Mouse (Mus musculus): ENCODE measurements around the gene Bcl6. TPM values are rescaled to one million over a fixed set of nuclear protein-coding genes. Genes with fewer than 3 reads are reported as not detected.

Gene Bcl6
- total RNA-seq (2017) = 5.4 and 7.1 TPM in 2 replicates

DNA sequence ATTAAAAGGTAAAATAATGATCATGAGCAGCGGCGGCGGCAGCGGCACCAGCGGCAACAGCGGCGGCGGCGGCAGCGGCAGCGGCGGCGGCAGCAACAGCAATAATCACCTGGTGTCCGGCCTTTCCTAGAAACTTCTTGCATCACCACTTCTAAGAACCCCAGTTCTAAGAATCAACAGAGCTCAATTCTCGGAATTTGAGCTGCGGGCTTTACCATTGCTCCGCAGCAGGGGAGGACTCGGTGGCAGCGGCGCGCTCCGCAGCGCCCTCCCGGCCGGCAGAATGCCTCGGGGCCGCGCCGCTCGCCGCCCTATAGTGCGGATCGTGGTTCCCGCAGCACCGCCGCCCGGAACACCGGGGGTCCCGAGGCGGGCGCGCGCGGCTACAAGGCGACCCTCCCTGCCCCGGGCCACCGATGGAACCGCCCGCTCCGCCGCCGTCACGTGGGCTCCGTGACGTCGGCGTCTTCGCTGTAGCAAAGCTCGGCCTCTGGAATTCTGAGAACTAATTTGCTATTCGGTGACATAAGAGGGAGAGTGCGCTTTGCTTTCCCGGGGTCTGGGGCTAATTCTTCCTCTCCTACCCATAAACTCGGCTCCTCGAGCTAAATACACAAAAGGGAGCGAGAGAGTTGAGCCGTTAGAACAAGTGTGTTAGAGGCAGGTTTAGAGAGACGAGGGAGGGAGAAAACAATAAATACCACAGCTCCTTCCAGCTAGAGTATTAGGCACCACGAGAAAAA lies at the start of gene Bcl6, which contains the start of gene Gm37419:
Bcl6 (minus strand) TSS at position 387 of the 743 bp plus-strand sequence.
Gm37419 (plus strand) TSS at position 17 of the 743 bp plus-strand sequence.
- ATAC-seq (replicated peaks in 1 of 2; ENCODE audit: insufficient read depth in 1 of 2, low FRiP score in 2 of 2, low TSS enrichment in 1 of 2, low read depth in 1 of 2, poor library complexity in 2 of 2, severe bottlenecking in 2 of 2) = peak; percentile 24 to 55; a peak in 3 of 4 replicates

DNA sequence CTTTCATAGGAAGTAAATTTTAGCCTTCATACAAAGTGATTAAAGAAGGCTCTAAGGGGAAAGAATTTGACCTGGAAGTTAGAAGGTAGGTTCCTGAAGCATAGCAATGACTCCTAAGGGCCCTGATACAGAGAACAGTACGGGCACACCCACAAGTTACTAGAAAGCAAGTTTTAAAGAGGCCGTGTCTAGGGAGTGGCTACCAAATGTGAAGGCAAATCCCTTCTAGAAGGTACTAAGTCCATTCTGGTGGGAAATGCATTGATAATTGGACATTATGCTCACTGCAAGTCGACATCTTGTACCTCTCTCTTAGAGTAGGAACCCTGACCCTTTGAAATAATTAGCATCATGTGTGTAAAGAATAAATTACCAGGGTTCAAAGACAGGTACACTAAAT lies 47.7 kb upstream of the Bcl6 start:
- no peak for ATAC-seq (replicated peaks in 1 of 2; ENCODE audit: insufficient read depth in 1 of 2, low FRiP score in 2 of 2, low TSS enrichment in 1 of 2, low read depth in 1 of 2, poor library complexity in 2 of 2, severe bottlenecking in 2 of 2)

- no peak for ATAC-seq (replicated peaks in 1 of 2; ENCODE audit: insufficient read depth in 1 of 2, low FRiP score in 2 of 2, low TSS enrichment in 1 of 2, low read depth in 1 of 2, poor library complexity in 2 of 2, severe bottlenecking in 2 of 2)
Observed at GRCm38 (mm10) chr16:24035767-24036166, 47.1 kb upstream of the Bcl6 start.

DNA sequence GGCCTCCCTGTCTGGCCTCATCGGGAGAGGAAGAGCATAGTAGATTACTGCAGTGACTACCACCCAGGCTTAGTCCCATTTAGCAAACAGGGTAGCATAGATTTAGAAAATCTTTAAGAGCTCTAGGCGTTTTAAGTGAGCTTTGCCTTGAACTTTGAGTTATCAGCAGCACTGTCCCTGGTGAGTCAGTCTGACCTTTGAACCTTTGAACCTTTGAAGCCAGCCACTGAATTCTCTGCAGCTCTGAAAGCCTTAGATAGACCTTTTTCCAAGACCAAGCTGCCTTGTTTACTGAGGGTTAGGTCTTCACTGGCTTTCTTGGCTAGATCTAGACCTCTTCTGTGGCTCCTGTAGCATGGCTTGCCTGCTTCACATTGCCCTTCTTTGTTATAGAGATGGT lies 45.8 kb upstream of the Bcl6 start:
- ATAC-seq (replicated peaks in 1 of 2; ENCODE audit: insufficient read depth in 1 of 2, low FRiP score in 2 of 2, low TSS enrichment in 1 of 2, low read depth in 1 of 2, poor library complexity in 2 of 2, severe bottlenecking in 2 of 2) = no peak

GRCm38 (mm10) chr16:24033259-24033658 lies 44.6 kb upstream of the Bcl6 start:
- no peak for ATAC-seq (replicated peaks in 1 of 2; ENCODE audit: insufficient read depth in 1 of 2, low FRiP score in 2 of 2, low TSS enrichment in 1 of 2, low read depth in 1 of 2, poor library complexity in 2 of 2, severe bottlenecking in 2 of 2)

- no peak for ATAC-seq (replicated peaks in 1 of 2; ENCODE audit: insufficient read depth in 1 of 2, low FRiP score in 2 of 2, low TSS enrichment in 1 of 2, low read depth in 1 of 2, poor library complexity in 2 of 2, severe bottlenecking in 2 of 2)
Observed at GRCm38 (mm10) chr16:24029965-24030672, 41.5 kb upstream of the Bcl6 start.

GRCm38 (mm10) chr16:24025442-24025841 lies 36.8 kb upstream of the Bcl6 start:
- ATAC-seq (replicated peaks in 1 of 2; ENCODE audit: insufficient read depth in 1 of 2, low FRiP score in 2 of 2, low TSS enrichment in 1 of 2, low read depth in 1 of 2, poor library complexity in 2 of 2, severe bottlenecking in 2 of 2) = no peak

- no peak for ATAC-seq (replicated peaks in 1 of 2; ENCODE audit: insufficient read depth in 1 of 2, low FRiP score in 2 of 2, low TSS enrichment in 1 of 2, low read depth in 1 of 2, poor library complexity in 2 of 2, severe bottlenecking in 2 of 2)
Observed at GRCm38 (mm10) chr16:24022605-24023004, 34.0 kb upstream of the Bcl6 start.

DNA sequence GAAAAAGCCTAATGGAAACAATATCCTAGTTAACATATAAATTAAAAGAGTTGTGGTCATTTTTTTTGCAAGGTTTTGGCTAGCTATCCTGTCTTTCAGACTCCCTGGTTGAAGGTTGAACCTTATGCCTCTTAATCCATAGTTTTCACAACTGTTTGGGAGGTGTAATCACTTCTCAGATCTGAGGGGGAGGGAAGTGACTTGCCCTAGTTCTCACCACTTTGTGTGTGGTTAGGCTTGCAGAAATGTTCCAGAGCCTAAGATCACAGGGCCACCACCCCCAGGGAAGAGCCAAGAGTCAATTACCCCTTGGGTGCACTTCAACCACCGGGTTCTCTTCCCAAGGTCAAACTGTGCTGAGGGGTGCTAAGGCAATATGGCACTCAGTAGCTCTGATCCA lies 33.1 kb upstream of the Bcl6 start:
- ATAC-seq (replicated peaks in 1 of 2; ENCODE audit: insufficient read depth in 1 of 2, low FRiP score in 2 of 2, low TSS enrichment in 1 of 2, low read depth in 1 of 2, poor library complexity in 2 of 2, severe bottlenecking in 2 of 2) = no peak

- peak in 1 of 2 experiments; percentile 32; a peak in 1 of 4 replicates for ATAC-seq (replicated peaks in 1 of 2; ENCODE audit: insufficient read depth in 1 of 2, low FRiP score in 2 of 2, low TSS enrichment in 1 of 2, low read depth in 1 of 2, poor library complexity in 2 of 2, severe bottlenecking in 2 of 2)
Observed at GRCm38 (mm10) chr16:24016742-24017141, 28.1 kb upstream of the Bcl6 start.

- no peak; a peak in 1 of 4 replicates for ATAC-seq (replicated peaks in 1 of 2; ENCODE audit: insufficient read depth in 1 of 2, low FRiP score in 2 of 2, low TSS enrichment in 1 of 2, low read depth in 1 of 2, poor library complexity in 2 of 2, severe bottlenecking in 2 of 2)
Observed at GRCm38 (mm10) chr16:24016273-24016672, 27.6 kb upstream of the Bcl6 start.

DNA sequence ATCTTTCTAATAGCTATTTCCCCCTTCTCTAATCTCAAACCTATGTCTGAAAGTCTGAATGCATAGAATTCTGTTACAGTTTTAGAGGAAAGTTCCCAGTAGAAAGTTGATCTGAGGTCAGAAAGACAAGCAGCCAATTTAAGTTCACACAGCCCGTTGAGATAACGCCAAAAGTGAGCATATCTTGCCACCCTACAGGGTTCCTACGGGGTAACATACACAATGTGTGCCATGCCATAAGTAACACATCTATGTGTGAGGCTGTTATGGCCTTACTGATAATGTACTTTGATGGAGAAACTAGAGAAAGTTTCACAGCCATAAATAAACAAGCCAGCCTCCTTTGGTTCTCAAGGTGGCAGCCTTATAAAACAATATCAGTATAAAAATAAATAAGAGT lies 25.7 kb upstream of the Bcl6 start:
- ATAC-seq (replicated peaks in 1 of 2; ENCODE audit: insufficient read depth in 1 of 2, low FRiP score in 2 of 2, low TSS enrichment in 1 of 2, low read depth in 1 of 2, poor library complexity in 2 of 2, severe bottlenecking in 2 of 2) = no peak

- ATAC-seq (replicated peaks in 1 of 2; ENCODE audit: insufficient read depth in 1 of 2, low FRiP score in 2 of 2, low TSS enrichment in 1 of 2, low read depth in 1 of 2, poor library complexity in 2 of 2, severe bottlenecking in 2 of 2) = no peak
Observed at GRCm38 (mm10) chr16:24012066-24012465, 23.4 kb upstream of the Bcl6 start.

- no peak for ATAC-seq (replicated peaks in 1 of 2; ENCODE audit: insufficient read depth in 1 of 2, low FRiP score in 2 of 2, low TSS enrichment in 1 of 2, low read depth in 1 of 2, poor library complexity in 2 of 2, severe bottlenecking in 2 of 2)
Observed at GRCm38 (mm10) chr16:24011306-24011705, 22.7 kb upstream of the Bcl6 start.

GRCm38 (mm10) chr16:24009891-24010290 lies 21.2 kb upstream of the Bcl6 start:
- no peak for ATAC-seq (replicated peaks in 1 of 2; ENCODE audit: insufficient read depth in 1 of 2, low FRiP score in 2 of 2, low TSS enrichment in 1 of 2, low read depth in 1 of 2, poor library complexity in 2 of 2, severe bottlenecking in 2 of 2)

- no peak for ATAC-seq (replicated peaks in 1 of 2; ENCODE audit: insufficient read depth in 1 of 2, low FRiP score in 2 of 2, low TSS enrichment in 1 of 2, low read depth in 1 of 2, poor library complexity in 2 of 2, severe bottlenecking in 2 of 2)
Observed at GRCm38 (mm10) chr16:24005928-24006327, 17.3 kb upstream of the Bcl6 start.

DNA sequence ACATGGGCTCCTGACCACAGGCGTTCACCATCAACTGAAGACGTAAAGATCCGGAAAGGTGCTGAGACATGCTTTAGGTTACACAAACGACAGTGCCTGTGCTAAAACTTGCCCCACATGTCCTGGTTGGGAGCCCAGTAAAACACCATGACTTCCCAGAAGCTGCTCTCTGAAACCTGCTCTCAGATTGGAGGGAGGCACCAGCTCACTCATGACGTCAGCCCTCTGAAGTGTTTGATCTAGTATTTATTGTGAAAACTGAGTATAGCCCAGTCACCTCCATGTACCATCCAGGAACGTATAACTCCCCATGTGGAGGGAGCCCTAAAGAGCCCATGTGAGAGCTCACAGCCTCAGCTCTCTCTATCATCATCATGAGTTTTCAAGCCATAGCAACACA lies 9.3 kb upstream of the Bcl6 start:
- no peak for ATAC-seq (replicated peaks in 1 of 2; ENCODE audit: insufficient read depth in 1 of 2, low FRiP score in 2 of 2, low TSS enrichment in 1 of 2, low read depth in 1 of 2, poor library complexity in 2 of 2, severe bottlenecking in 2 of 2)

DNA sequence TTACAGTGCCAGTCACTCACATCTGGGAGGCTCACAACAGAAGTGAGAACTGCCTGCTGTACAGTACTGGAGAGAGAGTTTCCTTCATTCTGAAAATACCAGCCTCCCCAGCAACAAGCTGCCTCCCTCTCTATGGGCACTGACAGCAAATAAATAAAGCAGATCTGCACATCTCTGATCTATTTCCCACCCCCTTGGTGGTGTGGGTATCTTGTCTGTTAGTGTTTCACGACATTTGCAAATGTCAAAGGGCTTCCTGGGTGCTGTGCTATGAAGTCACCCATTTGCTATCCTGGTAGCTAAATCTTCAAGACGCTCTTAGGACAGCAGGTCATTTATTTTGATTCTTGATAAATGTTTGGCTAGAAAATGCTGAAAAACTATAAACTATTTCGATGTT lies 8.6 kb upstream of the Bcl6 start:
- no peak for ATAC-seq (replicated peaks in 1 of 2; ENCODE audit: insufficient read depth in 1 of 2, low FRiP score in 2 of 2, low TSS enrichment in 1 of 2, low read depth in 1 of 2, poor library complexity in 2 of 2, severe bottlenecking in 2 of 2)

- no peak for ATAC-seq (replicated peaks in 1 of 2; ENCODE audit: insufficient read depth in 1 of 2, low FRiP score in 2 of 2, low TSS enrichment in 1 of 2, low read depth in 1 of 2, poor library complexity in 2 of 2, severe bottlenecking in 2 of 2)
Observed at GRCm38 (mm10) chr16:23996342-23996741, 7.7 kb upstream of the Bcl6 start.
